In genomic region chr2:75065304-75065703, GRCm38 (mm10) we compare ENCODE assay signal across 20 mouse cellular contexts.
DNase-seq lines count a peak whose midpoint lies in the region; ATAC-seq and TF ChIP-seq lines count a peak whose summit lies in the region.
"Had no signal": no experiment of that assay in that cellular context is flagged by ENCODE, and none has a peak within 500 bp of the region (broad histone marks: within the 10 kb centered on the region; RNA-seq: fewer than 3 reads in every experiment).

No protein-coding gene starts in this region.

- no peak for DNase-seq in heart, embryonic 10.5 days (ENCODE audit: low spot score)
- no peak for DNase-seq in heart, adult 2 months
- DNase-seq in neural tube, embryonic 10.5 days (ENCODE audit: extremely low spot score, low spot score) = no peak
- DNase-seq in forebrain, embryonic 14.5 days (ENCODE audit: low spot score) = peak; percentile 47
- DNase-seq in ovary, postnatal 36 days (ENCODE audit: low spot score) = no peak
- no peak for DNase-seq in thymus, postnatal 36 days
- DNase-seq: adrenal gland, postnatal 25 days; cerebellum, adult 9-11 months; gastrocnemius, postnatal 36 days; heart, postnatal 4 days; thymus, postnatal 14 days had no signal

- H3K27ac ChIP-seq in heart, embryonic 10.5 days = 0 out of 2 replicates have a peak overlapping the region, but pooled peaks have one; percentile 29
- no peak overlapping the region for H3K27ac ChIP-seq in heart, adult 2 months
- H3K27ac ChIP-seq in neural tube, embryonic 12.5 days = no peak overlapping the region
- H3K27ac ChIP-seq in forebrain, embryonic 14.5 days (ENCODE audit: low read depth, low read length) = peak overlapping the region; percentile 22; the same call in 1 of the 2 replicates
- peak overlapping the region; percentile 53 for H3K27ac ChIP-seq in midbrain, embryonic 16.5 days (ENCODE audit: low read length)
- H3K27ac ChIP-seq: heart, embryonic 13.5 days; layer of hippocampus, adult 2 months; limb, embryonic 12.5 days; liver, embryonic 14.5 days; stomach, embryonic 15.5 days had no signal

- no peaks in the 10 kb centered on the region for H3K79me2 ChIP-seq in heart, adult 2 months (replicated peaks; ENCODE audit: control insufficient read depth, insufficient read depth, low read length)

- 0 out of 2 replicates have a peak, but pooled peaks have one; percentile 38 for ATAC-seq in neural tube, embryonic 12.5 days (ENCODE audit: low FRiP score, low read depth)
- peak; percentile 46; the same call in 1 of the 2 replicates for ATAC-seq in forebrain, embryonic 14.5 days
- peak; percentile 55; the same call in 1 of the 2 replicates for ATAC-seq in midbrain, embryonic 16.5 days
- ATAC-seq: intestine, postnatal 0 days had no signal

- intact Hi-C loops in heart, adult 2 months (cut with DNase I) = no loop called here

- TF ChIP-seq EP300 in heart, adult 2 months (IDR thresholded peaks at IDR 0.05; ENCODE audit: insufficient read depth, low read depth, low read length) = no peak

- no peaks in the 10 kb centered on the region for H3K36me3 ChIP-seq in heart, embryonic 10.5 days
- H3K36me3 ChIP-seq in heart, adult 2 months (ENCODE audit: control insufficient read depth, insufficient read depth, low read length) = no peaks in the 10 kb centered on the region
- no peaks in the 10 kb centered on the region for H3K36me3 ChIP-seq in neural tube, embryonic 12.5 days
- no peaks in the 10 kb centered on the region for H3K36me3 ChIP-seq in forebrain, embryonic 14.5 days (ENCODE audit: control insufficient read depth, insufficient read depth, low read length)
- no peaks in the 10 kb centered on the region for H3K36me3 ChIP-seq in midbrain, embryonic 16.5 days (ENCODE audit: control insufficient read depth, insufficient read depth, low read length)
- H3K36me3 ChIP-seq: heart, embryonic 13.5 days; limb, embryonic 12.5 days; stomach, embryonic 15.5 days had no signal

- no peak overlapping the region for H3K4me3 ChIP-seq in heart, embryonic 10.5 days
- no peak overlapping the region for H3K4me3 ChIP-seq in heart, adult 2 months
- no peak overlapping the region for H3K4me3 ChIP-seq in neural tube, embryonic 12.5 days
- H3K4me3 ChIP-seq in forebrain, embryonic 14.5 days (ENCODE audit: low read depth, low read length) = no peak overlapping the region
- H3K4me3 ChIP-seq in midbrain, embryonic 16.5 days (ENCODE audit: low read depth, low read length) = no peak overlapping the region
- H3K4me3 ChIP-seq: erythroblast, embryonic 14.5 days; heart, embryonic 13.5 days; layer of hippocampus, adult 2 months; limb, embryonic 12.5 days; stomach, embryonic 15.5 days had no signal

- WGBS in heart, embryonic 10.5 days = 65% methylated on average over 2 of the region's 2 CpGs
- 80% methylated on average over 2 of the region's 2 CpGs for WGBS in heart, adult 2 months
- WGBS in neural tube, embryonic 12.5 days = 51% methylated on average over 2 of the region's 2 CpGs
- WGBS in forebrain, embryonic 14.5 days = 27% methylated on average over 2 of the region's 2 CpGs
- WGBS in midbrain, embryonic 16.5 days = 16% methylated on average over 2 of the region's 2 CpGs

- H3K9ac ChIP-seq in heart, adult 2 months (ENCODE audit: low read depth, low read length) = no peak overlapping the region
- no peak overlapping the region for H3K9ac ChIP-seq in neural tube, embryonic 12.5 days
- no peak overlapping the region for H3K9ac ChIP-seq in forebrain, embryonic 14.5 days (ENCODE audit: low read length)
- no peak overlapping the region for H3K9ac ChIP-seq in midbrain, embryonic 16.5 days (ENCODE audit: low read depth, low read length)
- H3K9ac ChIP-seq: heart, embryonic 13.5 days; limb, embryonic 12.5 days; liver, embryonic 14.5 days; stomach, embryonic 15.5 days had no signal

- peaks cover 29% of the 10 kb centered on the region for H3K4me1 ChIP-seq in heart, embryonic 10.5 days
- H3K4me1 ChIP-seq in heart, adult 2 months (ENCODE audit: control insufficient read depth, insufficient read depth, low read length) = no peaks in the 10 kb centered on the region
- H3K4me1 ChIP-seq in neural tube, embryonic 12.5 days = peaks cover 28% of the 10 kb centered on the region
- H3K4me1 ChIP-seq in forebrain, embryonic 14.5 days (ENCODE audit: control insufficient read depth, insufficient read depth, low read length) = no peaks in the 10 kb centered on the region
- H3K4me1 ChIP-seq in midbrain, embryonic 16.5 days (ENCODE audit: control insufficient read depth, insufficient read depth, low read length) = peaks cover 23% of the 10 kb centered on the region
- H3K4me1 ChIP-seq: heart, embryonic 13.5 days had no signal

- no peak for TF ChIP-seq POLR2A in heart, adult 2 months (IDR thresholded peaks at IDR 0.05; ENCODE audit: insufficient read depth, low read depth, low read length)

- no peak overlapping the region for H3K4me2 ChIP-seq in neural tube, embryonic 12.5 days (replicated peaks)
- H3K4me2 ChIP-seq in forebrain, embryonic 14.5 days (ENCODE audit: low read length) = no peak overlapping the region
- H3K4me2 ChIP-seq in midbrain, embryonic 16.5 days (ENCODE audit: low read length) = no peak overlapping the region
- H3K4me2 ChIP-seq: heart, embryonic 13.5 days; limb, embryonic 12.5 days; stomach, embryonic 15.5 days had no signal

- no peaks in the 10 kb centered on the region for H3K27me3 ChIP-seq in heart, embryonic 10.5 days (ENCODE audit: insufficient read depth, poor library complexity, severe bottlenecking)
- no peaks in the 10 kb centered on the region for H3K27me3 ChIP-seq in heart, adult 2 months (ENCODE audit: control insufficient read depth, insufficient read depth, low read length)
- H3K27me3 ChIP-seq in neural tube, embryonic 12.5 days (replicated peaks) = no peaks in the 10 kb centered on the region
- no peaks in the 10 kb centered on the region for H3K27me3 ChIP-seq in forebrain, embryonic 14.5 days (replicated peaks; ENCODE audit: control insufficient read depth, insufficient read depth, low read length)
- no peaks in the 10 kb centered on the region for H3K27me3 ChIP-seq in midbrain, embryonic 16.5 days (ENCODE audit: control insufficient read depth, insufficient read depth, low read depth, low read length)
- H3K27me3 ChIP-seq: stomach, embryonic 15.5 days had no signal

- no peaks in the 10 kb centered on the region for H3K9me3 ChIP-seq in heart, embryonic 10.5 days
- no peaks in the 10 kb centered on the region for H3K9me3 ChIP-seq in neural tube, embryonic 12.5 days
- H3K9me3 ChIP-seq in forebrain, embryonic 14.5 days (replicated peaks; ENCODE audit: control insufficient read depth, low read length) = no peaks in the 10 kb centered on the region
- H3K9me3 ChIP-seq in midbrain, embryonic 16.5 days (replicated peaks; ENCODE audit: control insufficient read depth, low read length, poor library complexity, severe bottlenecking) = no peaks in the 10 kb centered on the region
- H3K9me3 ChIP-seq: heart, embryonic 13.5 days; limb, embryonic 12.5 days; stomach, embryonic 15.5 days had no signal

- TF ChIP-seq CTCF in heart, adult 2 months (IDR thresholded peaks at IDR 0.05) = no peak

Comparison
In these comparisons a context has a peak if more than half of its experiments do, and no peak if none do; other contexts are left out.
1. H3K27ac ChIP-seq: peak in heart, embryonic 10.5 days (single experiment), forebrain, embryonic 14.5 days (single experiment) and midbrain, embryonic 16.5 days (single experiment); none in heart, adult 2 months (single experiment) and neural tube, embryonic 12.5 days (single experiment).
2. Peak in every context shown above with its lines, with median percentiles within 50 percentile points of each other: ATAC-seq.